Mouse (Mus musculus) midbrain, embryonic 16.5 days (tissue): ENCODE measurements at regions not wholly inside any gene's neighbourhood (a gene's known extent, or its start where the extent isn't known, plus 50 kb on each side); places are given as distances from the start of the nearest gene placed in this dataset.

ENCODE experiments used
- ATAC-seq: fragments of 200-750 bp; cut with Nextera tagmentation; 2 replicates; pipeline ENCODE4 v1.8.0; 2017; ENCODE audit warnings: moderate TSS enrichment
- H3K27ac ChIP-seq: fragments of 300-500 bp; sonication (generic); 2 replicates; pipeline ENCODE4 v1.5.1; 2014; ENCODE audit warnings: mild to moderate bottlenecking, low read length, mixed read lengths
- H3K27me3 ChIP-seq: fragments of 300-500 bp; sonication (generic); 2 replicates; pipeline ENCODE4 v1.6.1; 2014; ENCODE audit warnings: low read depth, low read length, mixed read lengths; ENCODE audit not compliant: control insufficient read depth, insufficient read depth
- H3K36me3 ChIP-seq: fragments of 300-500 bp; sonication (generic); 2 replicates; pipeline ENCODE4 v1.6.1; 2014; ENCODE audit warnings: mild to moderate bottlenecking, low read length, moderate library complexity, mixed read lengths; ENCODE audit not compliant: control insufficient read depth, insufficient read depth
- H3K4me1 ChIP-seq: fragments of 300-500 bp; sonication (generic); 2 replicates; pipeline ENCODE4 v1.6.1; 2014; ENCODE audit warnings: mild to moderate bottlenecking, low read length, mixed read lengths; ENCODE audit not compliant: control insufficient read depth, insufficient read depth
- H3K4me2 ChIP-seq: fragments of 300-500 bp; sonication (generic); 2 replicates; pipeline ENCODE4 v1.6.1; 2014; ENCODE audit warnings: mild to moderate bottlenecking, low read length, mixed read lengths
- H3K4me3 ChIP-seq: fragments of 300-500 bp; sonication (generic); 2 replicates; pipeline ENCODE4 v1.5.1; 2014; ENCODE audit warnings: low read depth, mild to moderate bottlenecking, low read length, moderate library complexity, mixed read lengths
- H3K9ac ChIP-seq: fragments of 300-500 bp; sonication (generic); 2 replicates; pipeline ENCODE4 v1.6.1; 2014; ENCODE audit warnings: low read depth, low read length, mixed read lengths
- H3K9me3 ChIP-seq: fragments of 300-500 bp; sonication (generic); replicated peaks from 2 replicates; pipeline ENCODE4 v1.6.1; 2014; ENCODE audit warnings: mild to moderate bottlenecking, low read length, mixed read lengths; ENCODE audit not compliant: control insufficient read depth, poor library complexity, severe bottlenecking
- WGBS: fragments of 180-500 bp; shearing (Covaris S2); extraction: QIAGEN DNeasy Blood & Tissue Kit; methylation state at CpG from one replicate; pipeline ENCODE4 v1.1.7; 2014; 5-methylcytosine and 5-hydroxymethylcytosine counted together

GRCm38 (mm10) chr9:40617676-40618062, 52.7 kb upstream of the Gm21915 start:
- peaks cover 25% of the 10 kb centered on the region for H3K4me1 ChIP-seq
- peak overlapping the region; percentile 75 for H3K27ac ChIP-seq
- peak overlapping the region; percentile 60 for H3K4me2 ChIP-seq
- no peaks in the 10 kb centered on the region for H3K9me3 ChIP-seq
- ATAC-seq = no peak
- 21% methylated on average over 10 of the region's 10 CpGs for WGBS
- no peaks in the 10 kb centered on the region for H3K27me3 ChIP-seq
- peak overlapping the region; percentile 42 for H3K9ac ChIP-seq
- no peak overlapping the region; the same call in 1 of the 2 replicates for H3K4me3 ChIP-seq
- no peaks in the 10 kb centered on the region for H3K36me3 ChIP-seq

GRCm38 (mm10) chr9:40617036-40617675, 53.3 kb upstream of the Gm21915 start:
- Histone ChIP-seq H3K36me3 (no peaks in the 10 kb centered on the region), H3K9me3 (no peaks in the 10 kb centered on the region), H3K9ac (peak overlapping the region; percentile 42), H3K4me2 (peak overlapping the region; percentile 60), H3K4me1 (peaks cover 25% of the 10 kb centered on the region), H3K4me3 (peak overlapping the region; percentile 29), H3K27me3 (no peaks in the 10 kb centered on the region), H3K27ac (peak overlapping the region; percentile 75)
- WGBS = under 1% methylated on average over 20 of the region's 20 CpGs
- peak; percentile 79 for ATAC-seq

- under 1% methylated on average over 11 of the region's 11 CpGs for WGBS
- Histone ChIP-seq H3K9ac (peak overlapping the region; percentile 42), H3K4me3 (peak overlapping the region; percentile 29), H3K4me1 (peaks cover 25% of the 10 kb centered on the region), H3K4me2 (peak overlapping the region; percentile 60), H3K27me3 (no peaks in the 10 kb centered on the region), H3K9me3 (no peaks in the 10 kb centered on the region), H3K27ac (peak overlapping the region; percentile 75), H3K36me3 (no peaks in the 10 kb centered on the region)
- peak; percentile 86 for ATAC-seq
Observed at GRCm38 (mm10) chr9:40616426-40617035, 53.9 kb upstream of the Gm21915 start.

- Histone ChIP-seq H3K27ac (peak overlapping the region; percentile 34; the same call in 1 of the 2 replicates), H3K9ac (0 out of 2 replicates have a peak overlapping the region, but pooled peaks have one; percentile 17), H3K27me3 (no peaks in the 10 kb centered on the region), H3K9me3 (no peaks in the 10 kb centered on the region), H3K4me2 (peak overlapping the region; percentile 60), H3K36me3 (no peaks in the 10 kb centered on the region), H3K4me1 (peaks cover 25% of the 10 kb centered on the region), H3K4me3 (no peak overlapping the region)
- ATAC-seq = peak; percentile 18; the same call in 1 of the 2 replicates
- 22% methylated on average over 8 of the region's 8 CpGs for whole genome bisulfite sequencing
Observed at GRCm38 (mm10) chr9:40615891-40616290, 54.5 kb upstream of the Gm21915 start.

- Histone ChIP-seq H3K36me3 (no peaks in the 10 kb centered on the region), H3K27ac (no peak overlapping the region), H3K4me1 (peaks cover 25% of the 10 kb centered on the region), H3K27me3 (no peaks in the 10 kb centered on the region), H3K4me2 (no peak overlapping the region), H3K9ac (peak overlapping the region; percentile 23; the same call in 1 of the 2 replicates), H3K4me3 (no peak overlapping the region), H3K9me3 (no peaks in the 10 kb centered on the region)
- 46% methylated on average over 5 of the region's 5 CpGs for WGBS
- ATAC-seq = no peak
Observed at GRCm38 (mm10) chr9:40614071-40614470, 56.3 kb upstream of the Gm21915 start.

- no peak overlapping the region for H3K4me3 ChIP-seq
- H3K9ac ChIP-seq = no peak overlapping the region
- H3K4me2 ChIP-seq = no peak overlapping the region
- H3K4me1 ChIP-seq = peaks cover 32% of the 10 kb centered on the region
- no peak for ATAC-seq
- H3K27me3 ChIP-seq = no peaks in the 10 kb centered on the region
- no peaks in the 10 kb centered on the region for H3K36me3 ChIP-seq
- WGBS = 82% methylated on average over 4 of the region's 4 CpGs
- no peaks in the 10 kb centered on the region for H3K9me3 ChIP-seq
- H3K27ac ChIP-seq = no peak overlapping the region
Observed at GRCm38 (mm10) chr9:40613182-40613581, 57.2 kb upstream of the Gm21915 start.

GRCm38 (mm10) chr9:40612755-40613154, 57.7 kb upstream of the Gm21915 start:
- no peak for ATAC-seq
- Histone ChIP-seq H3K27ac (no peak overlapping the region), H3K9ac (no peak overlapping the region), H3K36me3 (no peaks in the 10 kb centered on the region), H3K4me1 (peaks cover 31% of the 10 kb centered on the region), H3K9me3 (no peaks in the 10 kb centered on the region), H3K27me3 (no peaks in the 10 kb centered on the region), H3K4me2 (no peak overlapping the region), H3K4me3 (no peak overlapping the region)
- WGBS = 92% methylated on average over 1 of the region's 1 CpGs

GRCm38 (mm10) chr9:40612312-40612711, 58.1 kb upstream of the Gm21915 start:
- Histone ChIP-seq H3K4me2 (no peak overlapping the region), H3K27ac (no peak overlapping the region), H3K27me3 (no peaks in the 10 kb centered on the region), H3K9me3 (no peaks in the 10 kb centered on the region), H3K9ac (no peak overlapping the region), H3K4me1 (peaks cover 27% of the 10 kb centered on the region), H3K4me3 (no peak overlapping the region), H3K36me3 (no peaks in the 10 kb centered on the region)
- 96% methylated on average over 4 of the region's 4 CpGs for WGBS
- ATAC-seq = no peak

GRCm38 (mm10) chr9:40611626-40612025, 58.8 kb upstream of the Gm21915 start:
- no peak overlapping the region for H3K27ac ChIP-seq
- no peaks in the 10 kb centered on the region for H3K9me3 ChIP-seq
- no peak for ATAC-seq
- no peaks in the 10 kb centered on the region for H3K27me3 ChIP-seq
- no peak overlapping the region for H3K4me2 ChIP-seq
- H3K4me1 ChIP-seq = peaks cover 20% of the 10 kb centered on the region
- no peak overlapping the region for H3K4me3 ChIP-seq
- no peak overlapping the region for H3K9ac ChIP-seq
- H3K36me3 ChIP-seq = no peaks in the 10 kb centered on the region
- WGBS = 35% methylated on average over 3 of the region's 3 CpGs
